Mouse (Mus musculus) thymus, postnatal 10 days (tissue): ENCODE measurements around the gene Dnajc22.
A peak's percentile ranks its signal among the peaks of the same experiment; 100 is the strongest.
"Not testable (repeated sequence)": the region's sequence is repeated elsewhere in the genome, so short reads cannot be mapped to it uniquely, and the experiment has no call there.

Experiments used
- DNase-seq, 2 experiments: peaks; one replicate each; pipeline ENCODE4 v3.0.0; 2021; ENCODE audit warnings: low spot score in 2 of 2

The Dnajc22 gene

DNA sequence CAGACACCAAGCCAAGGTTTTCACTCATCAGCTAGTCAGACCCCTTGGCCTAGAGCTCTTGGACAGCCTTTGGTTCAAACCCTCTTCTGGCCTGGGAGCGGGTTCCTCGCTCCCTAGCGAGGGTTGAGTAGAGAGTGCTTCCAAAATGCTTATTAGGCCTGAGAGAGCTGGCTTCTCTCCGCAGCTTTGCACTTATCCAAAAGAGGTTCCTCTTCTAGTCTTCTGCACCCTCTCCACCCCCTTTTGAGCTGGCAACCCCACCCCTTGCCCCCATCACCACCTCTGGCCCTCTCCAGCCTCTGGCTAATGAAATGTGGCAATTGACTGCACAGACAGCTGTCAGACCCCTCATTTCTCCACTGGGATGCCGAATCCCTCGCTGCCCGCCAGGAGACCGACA, at the start of gene Dnajc22:
Dnajc22 (plus strand) TSS at position 301 of the 400 bp plus-strand sequence.
- DNase-seq, result no peak

- no peak for DNase-seq
Measured at GRCm38 (mm10) chr15:99044854-99045253, 48.1 kb upstream of the Dnajc22 start.

DNA sequence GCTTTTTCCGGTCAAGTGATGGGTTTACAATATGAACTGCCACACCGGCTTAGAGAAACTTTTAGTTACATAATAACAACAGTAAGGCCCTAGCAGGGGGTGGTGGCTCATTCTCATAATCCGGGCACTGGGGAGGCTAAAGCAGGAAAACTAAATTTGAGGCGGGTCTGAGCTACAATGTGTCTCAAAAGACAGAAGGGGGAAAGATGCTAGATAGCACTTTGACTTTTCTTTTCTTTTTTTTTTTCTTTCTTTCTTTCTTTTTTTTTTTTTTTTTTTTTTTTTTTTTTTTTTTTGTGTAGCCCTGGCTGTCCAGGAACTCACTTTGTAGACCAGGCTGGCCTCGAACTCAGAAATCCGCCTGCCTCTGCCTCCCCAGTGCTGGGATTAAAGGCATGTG, 47.2 kb upstream of the Dnajc22 start:
- DNase-seq, result not testable (repeated sequence)

DNA sequence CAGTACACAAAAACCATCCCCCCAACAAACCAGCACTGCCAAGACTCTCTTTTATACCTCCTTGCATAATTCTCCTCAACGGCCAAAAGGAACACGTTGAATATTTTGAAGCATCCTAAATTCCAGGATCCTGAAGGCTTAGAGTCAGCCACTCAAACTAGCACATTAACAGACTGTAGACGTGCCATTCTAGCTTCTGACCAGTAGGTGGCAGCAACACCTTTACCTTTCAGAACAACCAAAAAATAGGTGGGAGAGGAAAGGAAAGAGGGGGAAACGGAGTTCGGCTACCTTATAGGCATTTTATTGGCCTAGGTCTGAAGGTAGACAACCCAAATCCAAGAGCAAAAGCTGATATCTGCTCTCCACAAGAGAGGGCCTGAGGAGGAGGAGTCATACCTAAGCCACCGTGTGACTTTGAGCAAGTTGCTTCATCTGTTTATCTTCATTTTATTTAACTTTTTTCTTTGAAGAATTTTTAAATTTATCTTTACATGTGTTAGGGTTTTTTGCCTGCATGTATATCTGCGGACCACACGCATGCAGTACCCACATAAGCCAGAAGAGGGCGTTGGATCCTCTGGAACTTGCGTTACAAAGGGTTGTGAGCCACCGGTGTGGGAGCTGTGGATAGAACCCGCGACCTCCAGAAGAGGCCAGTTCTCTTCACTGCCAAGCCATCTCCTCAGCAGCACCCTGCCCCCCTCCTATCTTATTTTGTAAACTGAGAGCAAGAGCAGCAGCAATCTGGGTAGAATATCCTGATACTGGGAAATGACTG, 43.3 kb upstream of the Dnajc22 start:
- peak in 1 of 2 experiments; percentile 50 for DNase-seq

- DNase-seq, result no peak
Measured at GRCm38 (mm10) chr15:99053373-99053772, 39.6 kb upstream of the Dnajc22 start.

DNA sequence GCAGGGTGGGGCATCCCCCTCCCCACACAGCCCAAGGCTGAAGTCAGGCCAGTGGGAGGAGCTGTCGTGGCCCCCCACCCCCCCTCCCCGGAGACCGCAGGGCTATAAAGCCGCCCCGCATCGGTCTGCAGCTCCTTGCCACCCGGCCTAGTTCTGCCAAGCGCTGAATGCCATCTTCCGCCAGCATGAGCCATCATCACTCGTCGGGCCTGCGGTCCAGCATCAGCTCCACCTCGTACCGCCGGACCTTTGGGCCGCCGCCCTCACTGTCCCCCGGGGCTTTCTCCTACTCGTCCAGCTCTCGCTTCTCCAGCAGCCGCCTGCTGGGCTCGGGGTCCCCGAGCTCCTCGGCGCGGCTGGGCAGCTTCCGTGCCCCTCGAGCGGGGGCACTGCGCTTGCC, 37.9 kb upstream of the Dnajc22 start, which contains the start of gene Prph:
Prph (plus strand) TSS at position 135 of the 400 bp plus-strand sequence.
- no peak for DNase-seq

- no peak for DNase-seq
Measured at GRCm38 (mm10) chr15:99055511-99055961, 37.4 kb upstream of the Dnajc22 start.

DNA sequence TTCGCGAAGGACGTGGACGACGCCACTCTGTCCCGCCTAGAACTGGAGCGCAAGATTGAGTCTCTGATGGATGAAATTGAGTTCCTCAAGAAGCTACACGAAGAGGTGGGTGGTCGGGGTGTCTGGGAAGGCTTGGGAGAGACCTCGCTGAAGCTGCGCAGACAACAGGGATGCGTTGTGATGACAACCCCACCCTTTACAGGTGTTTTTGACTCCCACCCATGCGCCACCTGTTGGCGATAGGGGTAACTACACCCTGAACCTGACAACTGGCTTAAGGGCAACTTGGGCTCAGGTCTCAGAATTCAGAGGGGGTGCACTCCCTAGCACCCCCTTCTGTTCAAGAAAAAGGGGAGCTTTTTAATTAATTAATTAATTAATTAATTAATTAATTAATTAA, 36.6 kb upstream of the Dnajc22 start:
- peak; percentile 37 to 68 for DNase-seq

- no peak for DNase-seq
Measured at GRCm38 (mm10) chr15:99065557-99066165, 27.3 kb upstream of the Dnajc22 start.

- no peak for DNase-seq
Measured at GRCm38 (mm10) chr15:99071988-99072387, 21.0 kb upstream of the Dnajc22 start.

DNA sequence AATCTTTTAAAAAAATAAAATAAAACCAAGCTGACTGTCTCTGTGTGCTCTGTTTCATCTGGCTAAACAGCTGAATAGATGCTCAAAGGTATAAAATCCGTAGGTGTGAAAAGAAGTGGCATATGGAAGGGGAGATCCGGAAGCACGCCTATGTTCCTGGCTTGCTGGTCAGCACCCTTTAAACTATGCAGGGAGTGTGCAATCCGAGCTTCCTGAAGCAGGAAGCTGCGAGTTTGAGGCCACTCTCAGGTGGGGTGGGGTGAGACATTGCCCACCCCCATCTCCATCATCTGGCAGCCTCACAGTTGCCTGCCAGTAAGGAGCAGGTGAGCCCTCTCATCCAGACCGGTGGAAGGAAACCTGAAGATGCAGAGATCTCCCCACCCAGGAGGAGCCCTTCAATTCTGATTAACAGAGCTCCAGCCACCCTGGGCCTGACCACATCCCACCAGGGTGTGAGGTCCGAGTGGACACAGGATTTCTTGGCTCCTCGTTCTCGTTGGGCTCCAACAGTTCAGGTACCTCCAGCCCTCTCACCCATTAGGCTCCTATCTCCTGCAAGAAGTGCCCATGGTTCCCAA, 18.9 kb upstream of the Dnajc22 start, which contains the start of gene Troap:
Troap (plus strand) TSS at position 557 of the 581 bp plus-strand sequence.
- no peak for DNase-seq

DNA sequence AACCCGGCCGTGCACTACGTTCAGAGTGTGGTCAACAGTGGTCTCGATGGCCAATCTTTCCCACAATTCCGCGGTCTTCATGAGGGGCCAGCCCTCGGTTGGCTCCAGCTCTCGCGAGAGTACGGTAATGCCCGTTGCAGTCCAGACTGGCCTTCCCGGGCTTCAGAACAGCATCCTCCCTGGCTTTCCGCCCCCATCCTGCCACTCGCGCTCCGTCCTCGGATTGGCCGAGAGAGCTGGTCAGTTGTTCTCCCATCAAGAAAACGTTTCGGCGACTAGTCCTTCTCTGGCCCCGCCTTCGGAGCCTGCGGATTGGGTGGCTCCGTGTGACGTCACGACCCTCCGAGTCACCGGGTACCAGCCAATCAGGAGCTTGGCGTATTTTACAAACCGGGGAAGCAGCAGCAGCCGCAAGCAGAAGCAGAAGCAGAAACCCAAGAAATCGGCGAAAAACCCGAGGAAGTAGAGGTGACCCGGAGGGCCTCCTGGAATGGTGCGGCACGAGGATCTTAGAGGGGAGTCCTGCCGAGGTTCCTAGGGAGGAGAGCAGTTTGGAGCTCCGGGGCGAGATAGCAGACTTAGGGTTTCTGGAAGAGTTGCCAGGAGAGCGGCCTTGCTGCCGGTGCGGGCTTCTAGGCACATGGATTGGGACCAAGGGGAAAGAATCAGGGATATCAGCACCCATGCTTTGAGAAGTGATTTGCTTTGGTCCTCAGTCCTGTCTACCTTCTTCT, 18.2 kb upstream of the Dnajc22 start:
- DNase-seq, result peak; percentile 93 to 95

DNA sequence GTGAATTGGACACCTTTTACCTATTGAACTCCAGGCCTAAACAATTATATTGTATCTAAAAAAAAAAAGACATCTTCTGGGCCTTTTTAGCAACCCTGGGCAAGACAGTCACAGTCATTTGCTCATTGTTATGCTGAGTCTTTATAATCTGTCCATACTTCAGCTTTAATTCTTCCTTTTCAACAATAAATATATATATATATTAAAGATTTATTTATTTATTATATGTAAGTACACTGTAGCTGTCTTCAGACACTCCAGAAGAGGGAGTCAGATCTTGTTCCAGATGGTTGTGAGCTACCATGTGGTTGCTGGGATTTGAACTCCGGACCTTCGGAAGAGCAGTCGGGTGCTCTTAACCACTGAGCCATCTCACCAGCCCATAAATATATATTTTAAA, 17.0 kb upstream of the Dnajc22 start:
- not testable (repeated sequence) for DNase-seq

DNA sequence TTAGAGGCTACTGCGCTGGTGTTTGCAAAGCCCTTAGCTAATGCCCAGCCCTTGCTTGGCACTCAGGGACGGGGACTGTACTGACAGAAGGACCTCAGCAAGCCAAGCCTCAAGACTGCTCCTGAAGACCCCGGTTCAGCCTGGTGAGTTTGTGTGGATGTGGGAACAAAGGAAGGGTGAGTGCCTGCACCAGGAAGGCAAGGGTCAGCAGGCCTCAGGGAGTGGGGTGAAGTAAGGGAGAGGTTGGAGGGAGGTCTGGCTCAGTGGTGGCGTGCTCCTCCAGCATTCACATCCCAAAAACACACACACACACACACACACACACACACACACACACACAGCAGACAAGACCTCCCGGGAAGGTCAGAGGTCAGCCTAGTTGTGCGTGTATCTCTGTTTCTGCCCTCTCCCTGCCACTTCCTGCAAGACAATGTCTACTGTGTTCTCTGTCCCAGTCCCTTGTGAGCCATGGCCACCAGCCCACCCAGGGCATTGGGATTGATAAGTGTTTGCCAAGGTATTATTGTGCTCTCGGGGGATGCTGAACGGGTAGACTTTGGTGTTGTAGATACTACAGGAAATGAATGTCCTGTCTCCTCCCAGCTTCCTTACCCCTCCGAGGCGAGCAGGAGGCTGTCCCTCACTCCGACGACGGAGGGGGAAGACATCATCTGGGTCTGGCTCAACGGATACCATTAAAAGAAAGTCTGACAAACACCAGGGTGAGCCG, 14.6 kb upstream of the Dnajc22 start:
- no peak for DNase-seq

DNA sequence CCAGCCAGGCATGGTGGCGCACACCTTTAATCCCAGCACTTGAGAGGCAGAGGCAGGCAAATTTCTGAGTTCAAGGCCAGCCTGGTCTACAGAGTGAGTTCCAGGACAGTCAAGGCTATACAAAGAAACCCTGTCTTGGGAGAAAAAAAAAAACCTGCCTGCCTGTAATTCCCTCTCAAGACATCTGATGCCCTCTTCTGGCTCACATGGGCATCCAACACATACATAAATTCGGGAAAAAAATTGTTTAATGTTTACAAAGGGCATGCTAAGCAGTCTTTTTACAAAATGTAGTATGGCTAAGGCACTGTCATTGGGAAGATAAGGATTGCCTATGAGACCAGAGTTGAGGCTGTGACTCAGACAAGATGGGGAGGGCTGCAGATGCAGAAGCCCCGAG, 13.2 kb upstream of the Dnajc22 start:
- no peak for DNase-seq

- no peak for DNase-seq
Measured at GRCm38 (mm10) chr15:99082322-99082721, 10.6 kb upstream of the Dnajc22 start.

DNA sequence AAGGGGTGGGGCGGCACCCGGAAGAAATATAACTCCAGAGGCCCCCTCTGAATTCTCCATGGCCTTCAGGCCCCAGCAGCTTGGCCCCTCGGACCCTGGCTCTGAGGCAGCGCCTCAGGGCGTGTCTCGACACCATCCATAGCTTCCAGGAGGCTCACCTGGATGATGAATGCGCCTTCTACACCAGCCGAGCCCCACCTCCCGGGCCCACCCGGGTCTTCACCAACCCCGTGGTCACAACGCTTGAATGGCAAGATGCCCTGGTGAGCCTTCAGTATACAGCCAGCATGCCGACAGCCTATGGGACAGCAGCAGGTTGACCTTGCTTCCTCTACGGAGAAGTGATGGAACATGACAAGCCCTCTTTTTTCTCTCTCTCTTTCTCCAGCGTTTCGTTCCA, 10.1 kb upstream of the Dnajc22 start:
- DNase-seq, result no peak

GRCm38 (mm10) chr15:99083258-99083657, 9.7 kb upstream of the Dnajc22 start:
- no peak for DNase-seq

- DNase-seq, result no peak
Measured at GRCm38 (mm10) chr15:99083867-99084557, 9.0 kb upstream of the Dnajc22 start.

- DNase-seq, result no peak
Measured at GRCm38 (mm10) chr15:99084618-99085017, 8.4 kb upstream of the Dnajc22 start.

DNA sequence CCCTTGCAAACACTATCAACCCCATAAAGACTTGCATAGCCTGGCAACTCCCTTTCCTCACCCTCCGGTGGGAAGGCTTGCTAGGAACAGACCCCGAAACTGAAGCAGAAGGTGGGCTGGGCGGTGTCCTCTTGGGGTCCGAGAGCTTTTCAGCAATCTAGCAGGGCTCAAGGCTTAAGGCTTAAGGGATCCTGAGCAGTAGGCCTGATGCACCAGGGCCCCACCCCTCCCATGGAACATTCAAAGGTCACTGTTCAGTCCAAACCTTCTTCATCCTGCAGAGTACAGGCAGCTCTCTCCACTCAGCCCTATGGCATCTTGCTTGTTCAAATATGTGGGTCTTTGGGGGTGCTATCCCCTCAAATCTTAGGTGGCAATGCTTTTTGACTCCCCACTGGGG, 7.0 kb upstream of the Dnajc22 start:
- no peak for DNase-seq
